Mouse (Mus musculus) layer of hippocampus, adult 8-10 months (tissue): ENCODE data around the gene Rp9. TPM values are rescaled to one million over a fixed set of nuclear protein-coding genes. Genes with fewer than 3 reads are reported as not detected.
A peak's percentile ranks its signal among the peaks of the same experiment; 100 is the strongest.
"Not testable (repeated sequence)": the region's sequence is repeated elsewhere in the genome, so short reads cannot be mapped to it uniquely, and the experiment has no call there.

Experiments
- DNase-seq, 2 experiments: peaks; one replicate each; pipeline ENCODE4 v3.0.0; 2022; ENCODE audit warnings: low spot score in 2 of 2
- total RNA-seq, 4 experiments: library from RNA; stranded (reverse); gene quantifications; 2 replicates each; pipeline ENCODE4 v1.2.4; 2022

The Rp9 gene
- total RNA-seq, 4 experiments from 2014 or later: 31.6 to 41.5 (median 34.7) TPM

GRCm38 (mm10) chr9:22420491-22420890, 49.1 kb downstream of the Rp9 start:
- DNase-seq: no peak

GRCm38 (mm10) chr9:22419877-22420276, 49.7 kb downstream of the Rp9 start:
- DNase-seq: no peak

GRCm38 (mm10) chr9:22417547-22417946, 52.0 kb downstream of the Rp9 start:
- no peak for DNase-seq

GRCm38 (mm10) chr9:22416187-22416586, 53.4 kb downstream of the Rp9 start:
- DNase-seq: no peak

GRCm38 (mm10) chr9:22411002-22411857, 58.3 kb downstream of the Rp9 start, which contains the start of gene 9530077C05Rik:
9530077C05Rik (plus strand) TSS chr9:22411513.
- DNase-seq: peak; percentile 98

- DNase-seq: no peak
Measured at GRCm38 (mm10) chr9:22409501-22409900, 60.0 kb downstream of the Rp9 start.

GRCm38 (mm10) chr9:22408344-22408743, 61.2 kb downstream of the Rp9 start:
- DNase-seq: not testable (repeated sequence)

GRCm38 (mm10) chr9:22407633-22408032, 61.9 kb downstream of the Rp9 start:
- DNase-seq: not testable (repeated sequence)

- no peak for DNase-seq
Measured at GRCm38 (mm10) chr9:22405414-22405813, 64.1 kb downstream of the Rp9 start.

- not testable (repeated sequence) for DNase-seq
Measured at GRCm38 (mm10) chr9:22403501-22403900, 66.0 kb downstream of the Rp9 start.

- no peak for DNase-seq
Measured at GRCm38 (mm10) chr9:22402976-22403375, 66.6 kb downstream of the Rp9 start.

- no peak for DNase-seq
Measured at GRCm38 (mm10) chr9:22402001-22402400, 67.5 kb downstream of the Rp9 start.

GRCm38 (mm10) chr9:22399021-22399420, 70.5 kb downstream of the Rp9 start:
- DNase-seq: no peak

GRCm38 (mm10) chr9:22394725-22395124, 74.8 kb downstream of the Rp9 start:
- no peak for DNase-seq

- no peak for DNase-seq
Measured at GRCm38 (mm10) chr9:22390390-22390789, 79.2 kb downstream of the Rp9 start.

GRCm38 (mm10) chr9:22389736-22390245, 79.8 kb downstream of the Rp9 start:
- no peak for DNase-seq

- peak; percentile 76 to 78 for DNase-seq
Measured at GRCm38 (mm10) chr9:22389021-22389476, 80.5 kb downstream of the Rp9 start, which contains the start of gene Anln. Anln (minus strand) TSS chr9:22389188.

- no peak for DNase-seq
Measured at GRCm38 (mm10) chr9:22388401-22388980, 81.1 kb downstream of the Rp9 start.

- no peak for DNase-seq
Measured at GRCm38 (mm10) chr9:22387901-22388300, 81.6 kb downstream of the Rp9 start.

GRCm38 (mm10) chr9:22385890-22386289, 83.7 kb downstream of the Rp9 start:
- no peak for DNase-seq

GRCm38 (mm10) chr9:22376086-22376485, 93.5 kb downstream of the Rp9 start:
- DNase-seq: peak; percentile 66

- DNase-seq: peak in 1 of 2 experiments; percentile 10
Measured at GRCm38 (mm10) chr9:22372760-22373159, 96.8 kb downstream of the Rp9 start.
